23 mouse cellular contexts compared by ENCODE assay signal in genomic region chr13:38607130-38607529, GRCm38 (mm10).
"Had no signal": no experiment of that assay in that cellular context is flagged by ENCODE, and none has a peak within 500 bp of the region (broad histone marks: within the 10 kb centered on the region; RNA-seq: fewer than 3 reads in every experiment).

No protein-coding gene starts in this region.

- DNase-seq: gastrocnemius, adult 2 months; gastrocnemius, postnatal 10 days; gastrocnemius, postnatal 25 days; heart, adult 11 months; heart, adult 2 months; heart, postnatal 14 days; heart, postnatal 36 days; kidney, adult 18-20 months; kidney, adult 8-10 months; kidney, postnatal 14 days; kidney, postnatal 36 days; layer of hippocampus, adult 9-11 months; layer of hippocampus, postnatal 36 days had no signal

- H3K4me3 ChIP-seq: gastrocnemius, adult 2 months; heart, adult 2 months; heart, embryonic 13.5 days; heart, embryonic 15.5 days; hindbrain, embryonic 13.5 days; hindbrain, embryonic 15.5 days; limb, embryonic 10.5 days; limb, embryonic 12.5 days had no signal

- H3K27ac ChIP-seq: gastrocnemius, adult 2 months; heart, adult 2 months; heart, embryonic 13.5 days; heart, embryonic 15.5 days; hindbrain, embryonic 13.5 days; hindbrain, embryonic 15.5 days; hindbrain, postnatal 0 days; limb, embryonic 10.5 days; limb, embryonic 12.5 days had no signal

- H3K4me1 ChIP-seq: hindbrain, embryonic 13.5 days; hindbrain, embryonic 15.5 days; limb, embryonic 12.5 days had no signal

- H3K4me2 ChIP-seq: heart, embryonic 11.5 days; heart, embryonic 13.5 days; heart, embryonic 15.5 days; hindbrain, embryonic 13.5 days; hindbrain, embryonic 15.5 days; limb, embryonic 12.5 days had no signal

- H3K9ac ChIP-seq: heart, embryonic 13.5 days; heart, embryonic 15.5 days; hindbrain, embryonic 13.5 days; hindbrain, embryonic 15.5 days; limb, embryonic 12.5 days had no signal

- H3K9me3 ChIP-seq: heart, embryonic 13.5 days; heart, embryonic 15.5 days; hindbrain, embryonic 13.5 days; hindbrain, embryonic 15.5 days; limb, embryonic 10.5 days had no signal

- ATAC-seq: forebrain, embryonic 16.5 days; hindbrain, postnatal 0 days; intestine, postnatal 0 days had no signal

- H3K27me3 ChIP-seq: heart, embryonic 13.5 days; heart, embryonic 15.5 days; hindbrain, embryonic 13.5 days; hindbrain, embryonic 15.5 days; limb, embryonic 12.5 days had no signal
